In the genomic region with DNA sequence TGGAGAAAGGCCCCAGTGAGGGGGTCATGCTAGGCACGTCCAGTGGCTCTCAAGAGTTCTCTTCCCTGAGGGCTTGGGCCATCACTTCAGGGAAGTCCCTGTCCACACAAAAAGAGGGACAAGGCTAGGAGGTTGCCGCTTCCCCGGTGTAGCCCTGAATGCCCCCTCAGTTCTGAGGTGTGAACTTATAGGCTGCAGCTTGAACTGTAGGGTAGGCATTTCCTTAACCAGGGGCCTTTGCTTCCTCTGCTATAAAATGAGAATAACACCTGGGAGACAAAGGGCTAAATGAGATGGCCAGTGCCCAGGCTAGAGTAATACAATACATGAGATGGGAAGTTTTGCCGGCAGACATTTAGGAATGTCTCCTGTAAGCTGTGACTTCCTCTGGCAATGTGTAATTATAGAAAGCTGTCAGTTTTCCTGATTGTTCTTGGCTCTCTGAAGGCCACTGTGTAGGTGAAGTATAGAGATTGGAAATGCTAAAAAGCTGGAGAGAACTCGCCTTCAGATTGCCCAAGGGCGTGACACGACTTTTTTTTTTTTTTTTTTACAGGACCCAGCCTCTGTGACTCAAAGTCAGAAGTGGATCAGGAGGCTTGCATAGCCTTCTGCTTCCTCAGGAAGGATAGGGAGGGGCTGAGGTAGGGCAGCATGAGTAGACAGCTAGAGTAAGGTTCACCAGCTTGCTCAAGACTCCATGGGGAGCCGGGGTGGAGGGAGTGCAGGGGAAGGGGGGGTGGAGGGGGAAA, we compare ENCODE assay signal across 7 mouse cellular contexts. TPM values are rescaled to one million over a fixed set of nuclear protein-coding genes. Genes with fewer than 3 reads are reported as not detected.
DNase-seq lines count a peak whose midpoint lies in the region; ATAC-seq and TF ChIP-seq lines count a peak whose summit lies in the region.

No protein-coding gene starts in this region.

- TF ChIP-seq CTCF in E14TG2a.4 (conservative IDR thresholded peaks at IDR 0.05; ENCODE audit: low read length) = no peak

- H3K9me3 ChIP-seq in E14TG2a.4 (ENCODE audit: low read length) = no peaks in the 10 kb centered on the region
- H3K9me3 ChIP-seq in intestine, embryonic 16.5 days (ENCODE audit: control insufficient read depth, low read length) = no peaks in the 10 kb centered on the region
- no peaks in the 10 kb centered on the region for H3K9me3 ChIP-seq in lung, embryonic 16.5 days (ENCODE audit: control insufficient read depth, low read length)

- DNase-seq in ZHBTc4 (ENCODE audit: low read depth, low spot score) = peak; percentile 80
- DNase-seq in right cerebral cortex, adult 18-20 months = no peak
- DNase-seq in right cerebral cortex, postnatal 14 days = no peak
- no peak for DNase-seq in B cell, adult 2 months

- H3K27me3 ChIP-seq in E14TG2a.4 (ENCODE audit: insufficient read depth, low read length) = no peaks in the 10 kb centered on the region; the same call in 1 of the 2 replicates
- no peaks in the 10 kb centered on the region for H3K27me3 ChIP-seq in intestine, embryonic 16.5 days (replicated peaks; ENCODE audit: control insufficient read depth, insufficient read depth, low read length)
- H3K27me3 ChIP-seq in lung, embryonic 16.5 days (ENCODE audit: control insufficient read depth, insufficient read depth, low read depth, low read length) = no peaks in the 10 kb centered on the region

- H3K9ac ChIP-seq in intestine, embryonic 16.5 days (ENCODE audit: low read depth, low read length) = no peak overlapping the region
- H3K9ac ChIP-seq in lung, embryonic 16.5 days (ENCODE audit: low read length) = no peak overlapping the region

- ATAC-seq in intestine, embryonic 16.5 days = peak; percentile 93
- ATAC-seq in lung, embryonic 16.5 days (ENCODE audit: low read depth) = peak; percentile 82

- H3K4me3 ChIP-seq in E14TG2a.4 (replicated peaks; ENCODE audit: low read length) = peak overlapping the region; percentile 46; the same call in 1 of the 2 replicates
- H3K4me3 ChIP-seq in intestine, embryonic 16.5 days (ENCODE audit: low read length) = no peak overlapping the region
- H3K4me3 ChIP-seq in lung, embryonic 16.5 days (ENCODE audit: low read length) = no peak overlapping the region

- no peak overlapping the region for H3K4me2 ChIP-seq in intestine, embryonic 16.5 days (ENCODE audit: low read depth, low read length)
- no peak overlapping the region for H3K4me2 ChIP-seq in lung, embryonic 16.5 days (ENCODE audit: low read depth, low read length)

- 57% methylated on average over 8 of the region's 8 CpGs for WGBS in intestine, embryonic 16.5 days
- WGBS in lung, embryonic 16.5 days = 57% methylated on average over 8 of the region's 8 CpGs

- peak overlapping the region; percentile 85 for H3K27ac ChIP-seq in intestine, embryonic 16.5 days (ENCODE audit: low read length)
- peak overlapping the region; percentile 83 for H3K27ac ChIP-seq in lung, embryonic 16.5 days (ENCODE audit: low read length)

- H3K4me1 ChIP-seq in E14TG2a.4 (replicated peaks; ENCODE audit: low read depth, low read length) = peaks cover 34% of the 10 kb centered on the region
- H3K4me1 ChIP-seq in intestine, embryonic 16.5 days (ENCODE audit: control insufficient read depth, insufficient read depth, low read length) = peaks cover 8% of the 10 kb centered on the region; the same call in 1 of the 2 replicates
- peaks cover 3% of the 10 kb centered on the region; the same call in 1 of the 2 replicates for H3K4me1 ChIP-seq in lung, embryonic 16.5 days (replicated peaks; ENCODE audit: control insufficient read depth, insufficient read depth, low read length)

- H3K36me3 ChIP-seq in E14TG2a.4 (ENCODE audit: insufficient read depth, low read length) = peaks cover 13% of the 10 kb centered on the region; the same call in 1 of the 2 replicates
- H3K36me3 ChIP-seq in intestine, embryonic 16.5 days (ENCODE audit: control insufficient read depth, insufficient read depth, low read length) = no peaks in the 10 kb centered on the region
- no peaks in the 10 kb centered on the region for H3K36me3 ChIP-seq in lung, embryonic 16.5 days (ENCODE audit: control insufficient read depth, insufficient read depth, low read length)

RNA-seq across cellular contexts. Expression of a gene that starts 6.9 kb away (rescaled TPM):
- polyA plus RNA-seq in intestine, embryonic 16.5 days (2015; fragmentation: Nextera tagmentation; extraction: Ambion mirVana) = 7.4 and 7.7 TPM in 2 replicates
- polyA plus RNA-seq in lung, embryonic 16.5 days (2015; fragmentation: Nextera tagmentation; extraction: Ambion mirVana) = 4.2 and 4.3 TPM in 2 replicates

RNA-seq across cellular contexts. Expression of a gene that starts 41.1 kb away (rescaled TPM):
- polyA plus RNA-seq in intestine, embryonic 16.5 days (2015; fragmentation: Nextera tagmentation; extraction: Ambion mirVana) = 99.8 and 112 TPM in 2 replicates
- polyA plus RNA-seq in lung, embryonic 16.5 days (2015; fragmentation: Nextera tagmentation; extraction: Ambion mirVana) = 5.2 TPM in 2 replicates

Comparison
In these comparisons a context has a peak if more than half of its experiments do, and no peak if none do; other contexts are left out.
1. RNA of a gene that starts 41.1 kb away (polyA plus RNA-seq): 99.8 to 112 TPM in intestine, embryonic 16.5 days; 5.2 TPM in lung, embryonic 16.5 days; every median in the first group is over 10 times any median in the second.